Mouse (Mus musculus): ENCODE results near the gene Caprin2.

DNA sequence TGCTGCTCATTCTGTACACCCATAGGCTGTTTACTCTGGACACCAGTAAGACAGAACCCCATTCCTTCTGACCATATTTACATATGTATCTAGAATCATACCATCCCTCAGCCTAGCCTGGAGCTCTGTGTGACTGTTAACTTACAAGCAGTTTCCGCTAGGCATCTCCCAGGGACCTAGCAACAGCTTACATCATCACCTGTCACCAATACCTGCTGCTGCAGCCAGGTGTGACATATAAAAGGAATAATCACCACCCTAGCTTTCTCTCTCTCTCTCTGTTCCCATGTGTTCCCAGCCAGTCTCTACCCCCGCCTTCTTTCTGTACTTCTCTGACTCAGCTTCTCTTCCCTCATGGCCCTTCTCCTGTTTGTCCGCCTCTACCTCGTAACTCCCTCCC is 69.9 kb downstream of the Caprin2 start:
- TF ChIP-seq CTCF (IDR thresholded peaks at IDR 0.05; ENCODE audit: low read depth): no peak
- no peak for TF ChIP-seq EP300 (IDR thresholded peaks at IDR 0.05; ENCODE audit: low read depth)
